Mouse (Mus musculus): ENCODE measurements around the gene Btn2a2.

The Btn2a2 gene

GRCm38 (mm10) chr13:23488400-23489322, at the start of gene Btn2a2:
TSS of gene Btn2a2 (minus strand) at chr13:23488857.
- peak; percentile 27 for DNase-seq

DNA sequence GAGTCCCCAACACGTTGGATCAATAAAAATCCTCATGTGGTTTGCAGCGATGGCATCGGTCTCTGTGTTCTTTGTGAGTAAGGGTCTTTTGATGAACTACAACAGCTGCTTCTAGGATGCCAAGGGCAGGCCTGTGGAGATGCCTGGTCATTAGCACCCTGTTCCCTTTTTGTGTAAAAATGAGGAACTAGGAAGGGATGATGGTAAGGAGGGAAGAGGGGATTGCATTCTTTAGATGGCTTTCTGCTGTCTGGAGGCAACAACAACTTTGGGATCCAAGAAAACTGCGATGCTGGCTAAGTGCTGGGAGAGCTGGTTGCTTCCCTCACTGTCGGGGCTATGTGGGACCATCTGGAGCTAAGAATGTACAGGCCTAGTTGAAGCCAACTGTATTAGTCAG, 49.6 kb upstream of the Btn2a2 start:
- no peak for DNase-seq

DNA sequence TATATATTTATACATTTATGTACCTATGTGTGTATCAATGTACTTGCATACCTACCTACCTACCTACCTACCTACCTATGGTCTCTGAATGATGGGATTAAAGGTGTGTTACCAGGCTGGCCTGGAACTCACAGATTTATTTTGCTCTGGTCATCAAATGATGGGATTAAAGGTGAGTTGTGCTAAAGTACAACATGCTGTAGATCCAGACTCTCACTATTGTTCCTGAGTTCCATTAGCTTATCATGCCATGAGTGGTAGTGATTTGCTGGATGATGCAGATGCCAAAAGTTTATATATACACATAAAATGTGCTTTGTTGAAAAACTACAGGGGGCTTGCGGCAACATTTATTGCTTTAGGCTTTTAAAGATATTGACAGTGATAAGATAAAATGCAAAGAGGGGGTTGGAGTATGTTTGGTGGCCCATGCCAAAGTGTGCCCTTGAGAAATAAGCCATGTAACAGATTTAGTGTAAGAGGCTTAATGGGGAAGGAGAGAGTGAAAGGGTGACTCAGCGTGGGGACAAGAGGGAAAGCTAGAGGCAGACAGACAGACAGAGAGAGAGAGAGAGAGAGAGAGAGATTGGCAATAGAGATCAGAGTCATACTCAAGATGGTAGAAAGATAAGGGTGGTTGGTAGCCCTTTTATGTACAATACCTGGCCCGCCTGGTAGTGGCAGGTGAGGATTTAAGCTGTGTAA, 48.5 kb upstream of the Btn2a2 start:
- no peak for DNase-seq

DNA sequence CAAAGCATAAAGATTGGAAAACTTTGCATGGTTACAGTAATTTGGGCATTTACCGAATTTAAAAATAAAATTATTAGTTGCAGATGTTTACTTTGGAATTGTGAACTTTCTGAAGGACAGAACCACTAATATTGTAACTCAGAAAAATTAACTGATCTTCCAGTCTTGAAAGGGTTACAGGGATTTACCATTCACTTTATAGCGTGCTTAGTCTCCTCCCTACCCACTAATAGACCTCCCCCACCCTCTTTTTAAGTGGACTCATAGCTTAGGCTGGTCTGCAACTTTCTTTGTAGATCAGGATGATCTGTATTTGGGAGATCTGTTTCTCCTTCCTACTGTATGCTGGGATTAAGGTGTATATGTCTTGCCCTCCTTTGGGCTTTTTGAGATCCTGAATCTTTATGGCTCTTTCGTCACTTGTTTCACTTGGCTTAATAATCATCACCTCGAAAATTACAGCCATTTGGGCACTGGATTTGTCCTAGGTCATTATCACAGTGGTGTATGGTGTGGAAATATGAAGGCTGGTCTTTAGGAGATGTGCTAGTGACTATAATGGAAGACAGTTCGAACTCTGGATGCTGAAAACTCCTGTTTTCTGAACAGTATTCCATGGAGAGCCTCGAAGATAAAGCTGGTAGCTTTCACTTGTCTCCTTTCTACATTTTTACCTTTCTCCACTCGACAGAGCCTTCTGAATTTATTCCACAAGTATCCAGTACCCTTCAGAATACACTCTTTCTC, 47.6 kb upstream of the Btn2a2 start:
- no peak for DNase-seq

GRCm38 (mm10) chr13:23535137-23536075, 46.7 kb upstream of the Btn2a2 start, which contains the start of gene Hist1h3g:
TSS of gene Hist1h3g (plus strand) at chr13:23535422.
- DNase-seq: peak; percentile 71

- no peak for DNase-seq
These were observed 45.9 kb upstream of the Btn2a2 start for GRCm38 (mm10) chr13:23534368-23535131.

- peak; percentile 62 for DNase-seq
These were observed 45.1 kb upstream of the Btn2a2 start, which contains the start of gene Hist1h2af for GRCm38 (mm10) chr13:23533560-23534367. TSS of gene Hist1h2af (plus strand) at chr13:23533906.

- DNase-seq: no peak
These were observed 43.8 kb upstream of the Btn2a2 start for GRCm38 (mm10) chr13:23532262-23533075.

DNA sequence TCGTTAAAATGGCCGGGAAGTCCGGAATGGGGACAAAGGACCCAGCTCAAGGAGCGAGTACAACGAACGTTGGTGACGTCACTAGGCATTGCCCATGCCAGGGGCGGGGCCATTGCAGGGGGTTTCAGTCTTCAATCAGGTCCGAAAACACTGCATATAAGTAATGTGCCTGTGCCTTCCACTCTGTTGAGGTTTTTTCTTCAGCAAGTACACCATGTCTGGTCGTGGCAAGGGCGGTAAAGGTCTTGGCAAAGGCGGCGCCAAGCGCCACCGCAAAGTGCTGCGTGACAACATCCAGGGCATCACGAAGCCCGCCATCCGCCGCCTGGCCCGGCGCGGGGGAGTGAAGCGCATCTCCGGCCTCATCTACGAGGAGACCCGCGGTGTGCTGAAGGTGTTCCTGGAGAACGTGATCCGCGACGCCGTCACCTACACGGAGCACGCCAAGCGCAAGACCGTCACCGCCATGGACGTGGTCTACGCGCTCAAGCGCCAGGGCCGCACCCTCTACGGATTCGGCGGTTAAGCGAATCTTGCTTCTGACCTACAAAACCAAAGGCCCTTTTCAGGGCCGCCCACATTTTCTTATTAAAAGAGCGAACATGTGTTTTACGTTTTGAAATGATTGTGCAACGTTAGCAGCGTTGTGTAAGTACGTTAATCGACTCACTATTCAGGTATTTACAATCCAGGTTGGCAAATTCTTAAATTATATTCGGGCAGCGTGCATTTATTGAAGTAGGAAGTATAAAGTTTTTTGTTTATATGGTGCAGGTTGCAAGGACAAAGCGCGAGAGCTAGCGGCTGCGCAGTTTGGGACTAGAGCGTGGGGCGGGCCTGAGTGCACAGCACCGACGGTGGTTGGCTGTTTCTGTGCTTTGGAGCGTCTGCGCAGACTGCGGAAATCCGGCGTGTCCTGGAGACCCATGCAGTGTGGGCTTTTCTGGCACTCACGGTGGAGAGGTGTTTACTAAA, 42.5 kb upstream of the Btn2a2 start, which contains the start of gene Hist1h4h:
Hist1h4h (plus strand) TSS at position 150 of the 975 bp plus-strand sequence.
- peak; percentile 97 for DNase-seq

GRCm38 (mm10) chr13:23530181-23530900, 41.7 kb upstream of the Btn2a2 start:
- peak; percentile 61 for DNase-seq

GRCm38 (mm10) chr13:23529480-23530165, 41.0 kb upstream of the Btn2a2 start:
- no peak for DNase-seq

- no peak for DNase-seq
These were observed 40.3 kb upstream of the Btn2a2 start for GRCm38 (mm10) chr13:23529005-23529404.

- DNase-seq: peak; percentile 84
These were observed 37.7 kb upstream of the Btn2a2 start for GRCm38 (mm10) chr13:23526312-23526711.

DNA sequence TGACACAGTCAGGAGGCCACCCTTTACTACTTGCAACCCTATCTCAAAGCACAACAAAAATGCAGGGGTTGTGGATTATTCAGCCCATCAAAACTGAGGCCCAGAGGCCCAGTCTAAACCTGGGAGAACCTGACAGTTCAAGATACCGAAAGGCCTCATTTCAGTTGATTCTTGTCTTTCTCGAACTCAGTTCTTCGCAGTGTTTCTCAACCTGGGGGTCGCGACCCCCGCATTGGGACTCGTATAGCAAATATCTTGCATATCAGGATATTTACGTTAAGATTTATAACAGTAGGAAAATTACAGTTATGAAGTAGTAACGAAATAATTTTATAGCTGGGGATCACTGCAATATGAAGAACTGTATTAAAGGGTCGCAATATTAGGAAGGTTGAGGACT, 37.2 kb upstream of the Btn2a2 start:
- DNase-seq: no peak

DNA sequence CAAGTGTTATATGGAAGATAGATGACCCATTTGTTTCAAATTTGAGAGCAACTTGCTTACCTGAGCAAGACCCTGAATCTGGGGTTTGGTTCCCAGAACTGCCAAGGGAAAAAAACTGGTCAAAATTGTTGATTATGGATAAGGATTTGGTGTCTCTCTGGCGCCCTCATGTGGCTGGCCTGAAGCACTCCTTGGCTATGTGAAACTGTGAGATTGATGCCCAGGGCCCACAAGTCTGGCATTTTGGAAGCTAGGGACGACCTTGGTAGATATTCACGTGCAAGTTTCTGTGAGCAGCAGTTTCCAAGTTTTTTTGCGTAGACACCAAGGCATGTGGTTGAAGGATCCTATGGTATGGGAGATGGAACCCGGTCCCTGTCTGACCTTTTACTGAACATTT, 36.0 kb upstream of the Btn2a2 start:
- DNase-seq: peak; percentile 54

DNA sequence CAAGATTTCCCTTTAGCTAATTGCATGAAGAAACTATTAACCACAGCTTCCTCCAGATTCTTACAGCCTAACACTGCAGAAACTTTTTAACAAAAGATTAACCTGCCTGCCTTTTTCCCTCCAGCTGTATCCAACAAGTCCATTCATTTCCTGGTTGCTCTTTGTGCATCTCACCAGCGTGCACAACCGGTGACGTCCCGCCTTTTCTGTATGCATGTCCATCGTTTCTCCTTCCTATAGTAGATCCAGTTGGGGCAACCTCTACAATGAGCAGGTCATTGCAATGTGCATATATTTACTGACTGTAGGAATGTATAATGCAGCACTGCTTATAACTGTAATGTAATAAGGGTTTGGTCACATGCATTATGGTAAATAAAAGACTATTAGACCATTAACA, 35.3 kb upstream of the Btn2a2 start:
- DNase-seq: no peak

DNA sequence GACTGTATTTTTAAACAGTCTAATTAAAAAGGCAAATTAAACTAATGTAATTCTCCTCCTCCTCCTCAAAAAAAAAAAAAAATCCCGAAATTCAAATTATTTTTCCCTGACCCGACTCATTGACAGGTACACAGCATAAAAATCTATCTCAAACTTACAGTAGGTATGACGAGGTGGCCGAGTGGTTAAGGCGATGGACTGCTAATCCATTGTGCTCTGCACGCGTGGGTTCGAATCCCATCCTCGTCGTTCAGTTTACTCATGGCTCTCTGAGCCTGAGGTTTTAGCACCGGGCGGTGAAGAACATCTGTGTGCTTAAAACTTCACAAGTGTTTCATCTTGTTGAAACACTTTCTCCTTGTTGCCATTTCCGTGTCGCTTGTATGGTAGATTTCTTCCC, 33.0 kb upstream of the Btn2a2 start:
- peak; percentile 68 for DNase-seq
